Mouse (Mus musculus) kidney, adult 2 months (tissue): ENCODE results near the gene Ccnl1. TPM values are rescaled to one million over a fixed set of nuclear protein-coding genes. Genes with fewer than 3 reads are reported as not detected.

Source experiments
- DNase-seq: peaks from one replicate; pipeline ENCODE4 v3.0.0; 2021
- H3K27ac ChIP-seq: fragments of 200-500 bp; 2 replicates; pipeline ENCODE4 v1.5.1; 2012; ENCODE audit warnings: low read depth, low read length, control low read depth, inconsistent platforms; ENCODE audit not compliant: insufficient read depth
- H3K27me3 ChIP-seq: fragments of 200-500 bp; replicated peaks from 2 replicates; pipeline ENCODE4 v1.6.1; 2012; ENCODE audit warnings: mild to moderate bottlenecking, moderate library complexity, low read length, inconsistent platforms; ENCODE audit not compliant: control insufficient read depth, insufficient read depth
- H3K36me3 ChIP-seq: fragments of 200-500 bp; 2 replicates; pipeline ENCODE4 v1.6.1; 2012; ENCODE audit warnings: mild to moderate bottlenecking, moderate library complexity, low read length, inconsistent platforms; ENCODE audit not compliant: control insufficient read depth, insufficient read depth
- H3K4me1 ChIP-seq: fragments of 200-500 bp; 2 replicates; pipeline ENCODE4 v1.6.1; 2011; ENCODE audit warnings: low read length; ENCODE audit not compliant: control insufficient read depth, insufficient read depth
- H3K4me3 ChIP-seq: fragments of 200-500 bp; 2 replicates; pipeline ENCODE4 v1.5.1; 2011; ENCODE audit warnings: mild to moderate bottlenecking, low read depth, low read length, control low read depth; ENCODE audit not compliant: insufficient read depth
- CTCF ChIP-seq: fragments of 200-500 bp; conservative IDR thresholded peaks from 2 replicates; pipeline ENCODE4 v1.5.1; 2011; ENCODE audit warnings: low read depth, mild to moderate bottlenecking, control low read depth, low read length, moderate library complexity, mixed read lengths; ENCODE audit not compliant: insufficient read depth, insufficient read length
- POLR2A ChIP-seq: fragments of 200-500 bp; IDR thresholded peaks from one replicate; pipeline ENCODE4 v1.6.1; 2011; ENCODE audit warnings: low read depth, low read length, control low read depth
- WGBS: fragments of 180-500 bp; shearing (Covaris S2); methylation state at CpG from one replicate; pipeline ENCODE4 v1.1.7; 2018; 5-methylcytosine and 5-hydroxymethylcytosine counted together
- polyA plus RNA-seq: library from polyadenylated mRNA; depleted of rRNA; stranded (reverse); fragments of >200 nt; gene quantifications from 2 replicates; pipeline ENCODE4 v1.2.3, GENCODE M21; 2012

Gene Ccnl1
- polyA plus RNA-seq, 1 experiment = 20.8 TPM

DNA sequence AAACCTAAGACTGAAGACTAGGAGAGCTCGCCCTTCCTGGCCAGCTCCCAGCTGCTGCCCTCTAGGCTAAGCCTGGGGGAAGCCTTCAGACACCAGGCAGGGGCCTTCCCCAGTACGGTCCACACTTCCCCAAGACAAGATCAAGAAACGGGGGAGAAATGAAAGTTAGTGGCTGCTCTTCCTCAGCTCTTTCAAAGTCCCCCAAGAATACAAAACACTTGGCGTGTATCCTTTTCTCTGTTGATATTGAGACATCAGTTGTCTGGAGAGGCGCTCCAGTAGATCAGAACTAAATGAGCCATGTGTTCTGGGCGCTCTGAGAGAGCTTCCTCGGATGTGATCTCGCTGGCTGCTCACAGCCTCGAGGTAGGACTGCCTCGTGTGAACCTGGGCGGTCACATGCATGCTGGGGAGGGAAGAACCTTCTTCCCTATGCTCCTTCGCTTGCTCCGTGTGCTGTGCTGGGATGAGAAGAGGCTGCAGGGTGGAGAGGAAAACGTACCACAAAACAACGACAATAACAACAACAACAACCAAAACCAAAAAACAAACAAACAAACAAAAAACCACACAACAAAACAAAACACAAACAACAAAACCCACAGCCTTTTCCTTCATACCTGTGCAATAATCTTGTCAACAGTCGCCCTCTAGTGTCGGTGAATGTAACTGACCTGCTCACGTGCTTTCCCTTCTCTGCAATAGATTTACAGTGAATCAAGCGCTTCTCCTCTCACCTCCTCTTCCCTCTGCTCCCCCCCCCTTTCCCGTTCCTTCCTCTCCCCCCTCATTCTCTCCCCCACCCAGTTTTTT is 28.0 kb downstream of the Ccnl1 start:
- Histone ChIP-seq H3K36me3 (no peaks in the 10 kb centered on the region), H3K4me1 (peaks cover 19% of the 10 kb centered on the region), H3K27me3 (no peaks in the 10 kb centered on the region), H3K4me3 (no peak overlapping the region), H3K27ac (no peak overlapping the region)
- WGBS = 17% methylated on average over 20 of the region's 20 CpGs
- DNase-seq = peak; percentile 81
- peak; percentile 27 for TF ChIP-seq CTCF
- TF ChIP-seq POLR2A = no peak

GRCm38 (mm10) chr3:65929304-65929783 is 28.7 kb downstream of the Ccnl1 start:
- 4% methylated on average over 10 of the region's 10 CpGs for WGBS

GRCm38 (mm10) chr3:65928614-65929272 is 29.3 kb downstream of the Ccnl1 start:
- peak; percentile 32 for DNase-seq
- no peak overlapping the region for H3K4me3 ChIP-seq
- WGBS = 50% methylated on average over 4 of the region's 4 CpGs
- no peak for TF ChIP-seq CTCF
- H3K27ac ChIP-seq = peak overlapping the region; percentile 67
- H3K36me3 ChIP-seq = no peaks in the 10 kb centered on the region
- peaks cover 20% of the 10 kb centered on the region for H3K4me1 ChIP-seq
- H3K27me3 ChIP-seq = no peaks in the 10 kb centered on the region

More at GRCm38 (mm10) chr3:65929304-65929783, 28.7 kb downstream of the Ccnl1 start:
- DNase-seq = peak; percentile 89
- Histone ChIP-seq H3K27ac (peak overlapping the region; percentile 67; the same call in 1 of the 2 replicates), H3K4me3 (no peak overlapping the region), H3K36me3 (no peaks in the 10 kb centered on the region), H3K4me1 (peaks cover 20% of the 10 kb centered on the region), H3K27me3 (no peaks in the 10 kb centered on the region)
- no peak for TF ChIP-seq POLR2A
- peak; percentile 90 for TF ChIP-seq CTCF

DNA sequence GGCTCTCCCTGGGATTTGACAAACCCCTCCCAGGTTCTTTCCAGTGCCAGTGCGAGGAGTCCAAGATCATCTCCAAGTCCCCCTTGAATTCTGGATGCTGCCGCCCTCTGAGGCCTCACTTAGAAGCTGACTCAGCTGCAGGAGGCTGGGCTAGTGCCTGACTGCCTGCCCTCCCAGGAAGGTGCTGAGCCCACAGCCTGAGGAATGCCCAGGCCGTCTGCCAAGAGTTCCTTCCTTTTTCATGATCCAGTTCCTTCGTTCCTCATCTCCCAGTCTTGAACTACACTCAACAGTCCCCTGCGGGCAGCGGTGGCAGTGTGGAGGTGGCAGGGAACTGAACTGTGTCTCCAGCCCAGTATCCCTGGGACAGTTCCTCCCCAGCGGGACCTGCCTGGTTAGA is 30.4 kb downstream of the Ccnl1 start:
- 15% methylated on average over 7 of the region's 7 CpGs for WGBS
- Histone ChIP-seq H3K27ac (peak overlapping the region; percentile 80), H3K27me3 (no peaks in the 10 kb centered on the region), H3K4me1 (peaks cover 20% of the 10 kb centered on the region), H3K4me3 (peak overlapping the region; percentile 22; the same call in 1 of the 2 replicates), H3K36me3 (no peaks in the 10 kb centered on the region)
- no peak for TF ChIP-seq POLR2A
- DNase-seq = peak; percentile 96

- WGBS = 66% methylated on average over 4 of the region's 4 CpGs
- H3K36me3 ChIP-seq = no peaks in the 10 kb centered on the region
- peak; percentile 29 for DNase-seq
- H3K4me1 ChIP-seq = peaks cover 20% of the 10 kb centered on the region
- TF ChIP-seq POLR2A (no peak), CTCF (no peak)
- H3K27me3 ChIP-seq = no peaks in the 10 kb centered on the region
- H3K27ac ChIP-seq = peak overlapping the region; percentile 80
- H3K4me3 ChIP-seq = peak overlapping the region; percentile 22
Measured at GRCm38 (mm10) chr3:65927101-65927501, 30.9 kb downstream of the Ccnl1 start.

- no peak for DNase-seq
- TF ChIP-seq CTCF = no peak
- no peak for TF ChIP-seq POLR2A
- 88% methylated on average over 5 of the region's 5 CpGs for WGBS
- Histone ChIP-seq H3K36me3 (no peaks in the 10 kb centered on the region), H3K4me3 (no peak overlapping the region), H3K4me1 (peaks cover 20% of the 10 kb centered on the region), H3K27me3 (no peaks in the 10 kb centered on the region), H3K27ac (peak overlapping the region; percentile 5; the same call in 1 of the 2 replicates)
Measured at GRCm38 (mm10) chr3:65926426-65926825, 31.6 kb downstream of the Ccnl1 start.
